In genomic region chrX:153707735-153708134, GRCm38 (mm10) we compare ENCODE assay signal across 10 mouse cellular contexts. TPM values are rescaled to one million over a fixed set of nuclear protein-coding genes. Genes with fewer than 3 reads are reported as not detected.
DNase-seq lines count a peak whose midpoint lies in the region; ATAC-seq and TF ChIP-seq lines count a peak whose summit lies in the region.
"Had no signal": no experiment of that assay in that cellular context is flagged by ENCODE, and none has a peak within 500 bp of the region (broad histone marks: within the 10 kb centered on the region; RNA-seq: fewer than 3 reads in every experiment).

No protein-coding gene starts in this region.

- intact Hi-C loops in left cerebral cortex, adult 2 months (cut with DNase I), result loop anchor here (1.0 to 2.0 kb wide), 2 partner anchors 71 to 318 kb away; no protein-coding TSS in a partner anchor

- H3K27ac ChIP-seq in forebrain, embryonic 13.5 days, result no peak overlapping the region
- no peak overlapping the region for H3K27ac ChIP-seq in forebrain, embryonic 12.5 days
- H3K27ac ChIP-seq in left cerebral cortex, adult 2 months, result no peak overlapping the region
- H3K27ac ChIP-seq: embryonic facial prominence, embryonic 13.5 days had no signal

- peak in 1 of 2 experiments; percentile 20 for DNase-seq in left cerebral cortex, adult 2 months (ENCODE audit: extremely low spot score in 1 of 2, low spot score in 2 of 2)
- DNase-seq in left cerebral cortex, adult 9 months (ENCODE audit: low spot score in 2 of 2), result no peak
- peak; percentile 49 for DNase-seq in adipocyte (ENCODE audit: low spot score)
- DNase-seq in lung, postnatal 14 days, result peak; percentile 14
- DNase-seq in spleen, postnatal 14 days (ENCODE audit: low spot score in 2 of 2), result no peak
- no peak for DNase-seq in heart, adult 9 months (ENCODE audit: low spot score in 2 of 2)

- H3K27me3 ChIP-seq in forebrain, embryonic 13.5 days, result no peaks in the 10 kb centered on the region
- no peaks in the 10 kb centered on the region for H3K27me3 ChIP-seq in forebrain, embryonic 12.5 days

- ATAC-seq in forebrain, embryonic 13.5 days, result 0 out of 2 replicates have a peak, but pooled peaks have one; percentile 62
- no peak for ATAC-seq in forebrain, embryonic 12.5 days (ENCODE audit: low FRiP score)
- ATAC-seq: intestine, embryonic 16.5 days had no signal

- no peaks in the 10 kb centered on the region for H3K9me3 ChIP-seq in forebrain, embryonic 13.5 days (replicated peaks)
- no peaks in the 10 kb centered on the region for H3K9me3 ChIP-seq in forebrain, embryonic 12.5 days
- H3K9me3 ChIP-seq: embryonic facial prominence, embryonic 13.5 days had no signal

- H3K4me2 ChIP-seq in forebrain, embryonic 13.5 days, result no peak overlapping the region
- H3K4me2 ChIP-seq in forebrain, embryonic 12.5 days, result no peak overlapping the region
- H3K4me2 ChIP-seq: embryonic facial prominence, embryonic 13.5 days had no signal

- peak; percentile 68 for TF ChIP-seq CTCF in left cerebral cortex, adult 2 months (IDR thresholded peaks at IDR 0.05)

- H3K9ac ChIP-seq in forebrain, embryonic 13.5 days, result no peak overlapping the region
- H3K9ac ChIP-seq in forebrain, embryonic 12.5 days, result no peak overlapping the region
- H3K9ac ChIP-seq: embryonic facial prominence, embryonic 13.5 days had no signal

- H3K4me3 ChIP-seq in forebrain, embryonic 13.5 days, result no peak overlapping the region
- no peak overlapping the region for H3K4me3 ChIP-seq in forebrain, embryonic 12.5 days (replicated peaks)
- no peak overlapping the region for H3K4me3 ChIP-seq in left cerebral cortex, adult 2 months
- H3K4me3 ChIP-seq: embryonic facial prominence, embryonic 13.5 days had no signal

- WGBS in forebrain, embryonic 13.5 days, result 25% methylated on average over 4 of the region's 4 CpGs
- 30% methylated on average over 4 of the region's 4 CpGs for WGBS in forebrain, embryonic 12.5 days

- no peaks in the 10 kb centered on the region for H3K4me1 ChIP-seq in forebrain, embryonic 13.5 days
- H3K4me1 ChIP-seq in forebrain, embryonic 12.5 days, result no peaks in the 10 kb centered on the region
- H3K4me1 ChIP-seq: embryonic facial prominence, embryonic 13.5 days had no signal

- H3K36me3 ChIP-seq in forebrain, embryonic 13.5 days (ENCODE audit: poor library complexity, severe bottlenecking), result no peaks in the 10 kb centered on the region
- no peaks in the 10 kb centered on the region for H3K36me3 ChIP-seq in forebrain, embryonic 12.5 days (replicated peaks)
- H3K36me3 ChIP-seq: embryonic facial prominence, embryonic 13.5 days had no signal

RNA-seq across cellular contexts. Expression of gene Kctd12b, which starts 11.5 kb away (rescaled TPM):
- 2.1 and 2.7 TPM in 2 replicates for polyA plus RNA-seq in forebrain, embryonic 13.5 days (2015; fragmentation: Nextera tagmentation; extraction: Ambion mirVana)
- polyA plus RNA-seq in forebrain, embryonic 12.5 days (2016; fragmentation: Nextera tagmentation; extraction: Ambion mirVana), result 2.4 and 2.9 TPM in 2 replicates
- 1 to 10 TPM; 2.1 to 3.2 TPM for total RNA-seq in left cerebral cortex, adult 2 months (2021)

RNA-seq across cellular contexts. Expression of gene Nbdy, which starts 15.7 kb away (rescaled TPM):
- polyA plus RNA-seq in forebrain, embryonic 13.5 days (2015; fragmentation: Nextera tagmentation; extraction: Ambion mirVana), result 104 TPM in 2 replicates
- polyA plus RNA-seq in forebrain, embryonic 12.5 days (2016; fragmentation: Nextera tagmentation; extraction: Ambion mirVana), result 75.5 and 78.4 TPM in 2 replicates
- total RNA-seq in left cerebral cortex, adult 2 months (2021), result 10 to 100 TPM; 48.6 to 52.9 TPM

Comparison
In these comparisons a context has a peak if more than half of its experiments do, and no peak if none do; other contexts are left out.
1. DNase-seq: peak in adipocyte (single experiment) and lung, postnatal 14 days (single experiment); none in left cerebral cortex, adult 9 months (0 of 2), spleen, postnatal 14 days (0 of 2) and heart, adult 9 months (0 of 2).